Mouse (Mus musculus): ENCODE data around the gene Vwce. TPM values are rescaled to one million over a fixed set of nuclear protein-coding genes. Genes with fewer than 3 reads are reported as not detected.

Vwce gene
- 0.89 and 1.0 TPM in 2 replicates for polyA plus RNA-seq (2016; fragmentation: Nextera tagmentation; extraction: Ambion mirVana)

GRCm38 (mm10) chr19:10634106-10634871 is at the start of gene Vwce:
Gene Vwce (plus strand): TSS chr19:10634213.
- WGBS: 2% methylated on average over 32 of the region's 32 CpGs
- H3K4me3 ChIP-seq: peak within 1 kb of the TSS; percentile 52
- H3K36me3 ChIP-seq: peaks cover 28% of the 10 kb centered on the region
- H3K27ac ChIP-seq: peak within 1 kb of the TSS; percentile 72
- peak; percentile 74 for DNase-seq (ENCODE audit: low spot score)
- H3K9me3 ChIP-seq: no peaks in the 10 kb centered on the region
- peaks cover 12% of the 10 kb centered on the region for H3K27me3 ChIP-seq (ENCODE audit: insufficient read depth, poor library complexity, severe bottlenecking)
- H3K4me1 ChIP-seq (replicated peaks): peaks cover 18% of the 10 kb centered on the region

DNA sequence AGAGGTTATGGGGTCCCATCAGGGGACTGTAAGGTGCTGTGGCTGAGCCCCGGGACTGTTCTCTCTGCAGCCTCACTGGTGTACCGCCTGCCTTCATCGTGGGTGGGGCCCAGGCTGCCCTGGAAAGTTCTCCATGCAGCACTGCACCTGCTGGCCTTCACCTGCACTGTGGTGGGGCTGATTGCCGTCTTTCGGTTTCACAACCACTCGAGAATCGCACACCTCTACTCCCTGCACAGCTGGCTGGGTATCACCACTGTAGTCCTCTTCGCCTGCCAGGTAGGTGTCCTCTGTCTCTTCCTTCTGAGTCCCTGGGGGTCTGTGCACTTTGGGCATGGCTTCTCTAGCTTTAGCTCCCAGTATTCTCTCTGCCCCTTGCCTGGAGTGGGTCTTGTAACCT is 48.9 kb upstream of the Vwce start:
- Histone ChIP-seq H3K4me1 (replicated peaks) (peaks cover 10% of the 10 kb centered on the region), H3K27me3 (ENCODE audit: insufficient read depth, poor library complexity, severe bottlenecking) (no peaks in the 10 kb centered on the region), H3K9me3 (no peaks in the 10 kb centered on the region), H3K27ac (no peak overlapping the region), H3K4me3 (no peak overlapping the region), H3K36me3 (peaks cover 14% of the 10 kb centered on the region)
- WGBS: 87% methylated on average over 8 of the region's 8 CpGs
- DNase-seq (ENCODE audit: low spot score): no peak

GRCm38 (mm10) chr19:10587231-10587630 is 46.8 kb upstream of the Vwce start:
- no peaks in the 10 kb centered on the region for H3K27me3 ChIP-seq (ENCODE audit: insufficient read depth, poor library complexity, severe bottlenecking)
- WGBS: 89% methylated on average over 8 of the region's 8 CpGs
- no peak for DNase-seq (ENCODE audit: low spot score)
- H3K27ac ChIP-seq: no peak overlapping the region
- H3K4me3 ChIP-seq: no peak overlapping the region
- H3K9me3 ChIP-seq: no peaks in the 10 kb centered on the region
- H3K4me1 ChIP-seq (replicated peaks): peaks cover 10% of the 10 kb centered on the region
- peaks cover 19% of the 10 kb centered on the region for H3K36me3 ChIP-seq

GRCm38 (mm10) chr19:10589127-10589857 is 44.7 kb upstream of the Vwce start:
- Histone ChIP-seq H3K9me3 (no peaks in the 10 kb centered on the region), H3K36me3 (peaks cover 38% of the 10 kb centered on the region), H3K27ac (peak overlapping the region; percentile 67; the same call in 1 of the 2 replicates), H3K4me1 (replicated peaks) (peaks cover 10% of the 10 kb centered on the region), H3K27me3 (ENCODE audit: insufficient read depth, poor library complexity, severe bottlenecking) (no peaks in the 10 kb centered on the region), H3K4me3 (no peak overlapping the region)
- WGBS: 60% methylated on average over 5 of the region's 5 CpGs
- DNase-seq (ENCODE audit: low spot score): no peak

DNA sequence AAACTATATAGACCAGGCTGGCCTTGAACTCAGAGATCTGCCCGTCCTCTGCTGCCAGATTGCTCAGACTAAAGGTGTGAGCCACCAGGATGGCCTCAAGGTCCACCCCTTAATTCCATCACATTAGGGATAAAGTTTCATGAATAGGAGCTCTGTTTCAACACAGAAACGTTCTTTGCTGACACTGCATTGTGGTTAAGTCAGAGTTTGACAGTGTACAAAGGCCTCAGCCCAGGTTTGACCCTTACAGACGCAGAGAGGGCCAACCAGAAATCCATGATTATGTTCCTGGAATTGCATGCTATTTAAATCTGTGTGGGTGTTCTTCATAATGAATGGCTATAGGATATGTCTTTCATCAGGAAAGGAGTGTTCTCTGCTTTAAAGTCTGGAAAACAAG is 43.7 kb upstream of the Vwce start:
- H3K27ac ChIP-seq: no peak overlapping the region
- H3K27me3 ChIP-seq (ENCODE audit: insufficient read depth, poor library complexity, severe bottlenecking): no peaks in the 10 kb centered on the region
- WGBS: 79% methylated on average over 3 of the region's 3 CpGs
- no peak overlapping the region for H3K4me3 ChIP-seq
- H3K4me1 ChIP-seq (replicated peaks): peaks cover 10% of the 10 kb centered on the region
- no peak for DNase-seq (ENCODE audit: low spot score)
- H3K36me3 ChIP-seq: peaks cover 43% of the 10 kb centered on the region
- H3K9me3 ChIP-seq: no peaks in the 10 kb centered on the region

DNA sequence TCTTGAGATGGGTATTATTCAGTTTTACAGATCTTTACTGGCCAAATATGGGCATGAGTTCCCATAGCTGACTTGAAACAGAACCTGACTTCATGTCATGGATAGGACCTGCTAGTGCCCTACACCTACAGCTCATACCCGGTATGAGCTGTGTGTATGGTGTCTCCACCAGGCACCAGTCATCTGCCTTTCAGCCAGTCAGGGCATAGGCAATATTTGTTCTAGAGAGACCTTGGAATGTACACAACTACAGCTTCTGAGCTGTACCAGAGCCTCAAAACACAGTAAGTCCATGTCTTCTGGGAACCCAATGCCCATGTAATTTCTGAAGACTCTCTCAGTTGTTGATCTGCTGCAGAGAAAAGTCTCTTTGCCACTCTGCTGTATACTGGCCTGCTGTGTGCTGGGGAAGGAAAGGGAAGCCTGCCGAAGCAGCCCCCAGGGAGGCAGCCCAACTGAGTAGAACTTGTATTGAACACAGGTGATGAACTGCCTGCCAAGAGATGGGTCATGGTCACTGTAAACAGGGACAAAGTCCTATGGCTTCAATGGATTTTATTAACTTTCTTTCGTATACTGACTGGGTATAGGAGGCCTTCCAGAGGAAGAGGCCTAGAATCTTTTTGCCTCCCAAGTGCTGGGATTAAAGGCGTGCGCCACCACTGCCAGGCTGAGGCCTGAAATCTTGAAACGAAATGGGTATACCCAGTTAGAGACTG is 42.2 kb upstream of the Vwce start:
- Histone ChIP-seq H3K36me3 (peaks cover 57% of the 10 kb centered on the region), H3K27me3 (ENCODE audit: insufficient read depth, poor library complexity, severe bottlenecking) (no peaks in the 10 kb centered on the region), H3K9me3 (no peaks in the 10 kb centered on the region), H3K4me1 (replicated peaks) (peaks cover 10% of the 10 kb centered on the region), H3K4me3 (no peak overlapping the region), H3K27ac (no peak overlapping the region)
- DNase-seq (ENCODE audit: low spot score): no peak
- WGBS: 92% methylated on average over 6 of the region's 6 CpGs

DNA sequence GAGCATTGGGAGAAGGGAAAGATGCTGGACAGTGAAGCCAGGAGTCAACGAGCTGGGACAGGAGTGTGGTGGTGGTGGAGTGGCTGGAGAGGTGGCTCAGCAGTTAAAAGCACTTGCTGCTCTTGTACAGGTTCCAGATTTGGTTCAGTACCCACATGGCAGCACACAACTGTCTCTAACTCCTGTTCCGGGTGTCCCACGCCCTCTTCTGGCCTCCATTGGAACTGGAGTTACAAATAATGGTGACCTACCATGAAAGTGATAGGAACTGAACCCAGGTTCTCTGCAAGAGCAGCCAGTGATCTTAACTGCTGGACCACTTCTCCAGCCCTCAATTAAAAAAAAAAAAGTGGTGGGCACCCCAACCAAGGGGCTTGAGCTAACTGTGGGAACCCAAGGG is 35.8 kb upstream of the Vwce start:
- peaks cover 11% of the 10 kb centered on the region for H3K4me1 ChIP-seq (replicated peaks)
- H3K27me3 ChIP-seq (ENCODE audit: insufficient read depth, poor library complexity, severe bottlenecking): no peaks in the 10 kb centered on the region
- DNase-seq (ENCODE audit: low spot score): no peak
- no peak overlapping the region for H3K4me3 ChIP-seq
- no peak overlapping the region for H3K27ac ChIP-seq
- WGBS: 39% methylated on average over 3 of the region's 3 CpGs
- peaks cover 68% of the 10 kb centered on the region for H3K36me3 ChIP-seq
- no peaks in the 10 kb centered on the region for H3K9me3 ChIP-seq

GRCm38 (mm10) chr19:10599648-10600047 is 34.4 kb upstream of the Vwce start:
- Histone ChIP-seq H3K9me3 (no peaks in the 10 kb centered on the region), H3K36me3 (peaks cover 53% of the 10 kb centered on the region), H3K4me3 (no peak overlapping the region), H3K4me1 (replicated peaks) (peaks cover 26% of the 10 kb centered on the region), H3K27ac (no peak overlapping the region), H3K27me3 (ENCODE audit: insufficient read depth, poor library complexity, severe bottlenecking) (no peaks in the 10 kb centered on the region)
- WGBS: 94% methylated on average over 2 of the region's 2 CpGs
- DNase-seq (ENCODE audit: low spot score): no peak

DNA sequence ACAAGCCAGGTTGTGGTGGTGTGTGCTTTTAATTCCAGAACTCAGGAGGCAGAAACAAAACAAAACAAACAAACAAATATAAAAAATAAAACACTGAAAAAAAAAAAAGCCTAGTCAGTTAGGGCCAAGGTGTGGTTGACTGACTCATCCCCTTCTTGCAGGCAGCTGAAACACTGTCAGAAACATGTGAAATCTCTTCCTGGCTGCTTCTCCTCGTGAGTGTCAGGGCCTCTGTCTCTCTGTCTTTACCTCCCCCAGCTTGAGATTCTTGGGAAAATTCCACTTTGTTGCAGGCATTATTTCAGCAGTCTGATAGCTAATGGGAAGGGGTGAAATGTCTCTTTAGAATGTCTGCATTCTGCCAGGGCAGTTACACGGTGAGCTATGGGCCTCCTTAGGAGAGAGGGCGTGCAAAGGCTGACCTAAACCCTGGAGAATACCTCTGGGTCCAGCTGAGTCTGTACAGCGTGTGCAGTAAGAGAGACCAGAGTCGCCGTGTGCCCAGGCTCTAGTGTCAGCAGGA is 31.7 kb upstream of the Vwce start:
- no peak for DNase-seq (ENCODE audit: low spot score)
- H3K27me3 ChIP-seq (ENCODE audit: insufficient read depth, poor library complexity, severe bottlenecking): no peaks in the 10 kb centered on the region

DNA sequence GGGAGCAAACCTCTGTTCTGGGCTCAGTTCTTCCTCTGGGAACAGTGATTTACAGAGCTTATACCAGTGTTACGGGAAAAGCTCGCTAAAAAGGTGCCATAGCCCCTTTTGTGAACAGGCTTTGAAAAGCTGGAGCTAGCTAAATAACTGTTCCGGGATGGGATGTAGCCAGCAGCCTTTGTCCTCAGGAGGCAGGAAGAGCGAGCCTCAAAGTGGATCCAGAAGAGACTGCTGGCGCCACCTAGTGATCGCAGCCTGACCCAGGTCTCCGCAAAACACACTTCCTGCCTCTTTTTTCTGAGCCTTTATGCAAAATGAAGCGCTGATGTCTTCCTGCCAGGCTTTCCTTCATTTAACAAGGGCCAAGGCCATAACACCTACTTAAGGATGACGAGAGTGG is 31.2 kb upstream of the Vwce start:
- H3K4me3 ChIP-seq: peak overlapping the region; percentile 50
- peaks cover 37% of the 10 kb centered on the region for H3K36me3 ChIP-seq
- H3K4me1 ChIP-seq (replicated peaks): peaks cover 46% of the 10 kb centered on the region
- DNase-seq (ENCODE audit: low spot score): peak; percentile 91
- under 1% methylated on average over 9 of the region's 9 CpGs for WGBS
- H3K9me3 ChIP-seq: no peaks in the 10 kb centered on the region
- H3K27ac ChIP-seq: peak overlapping the region; percentile 96
- H3K27me3 ChIP-seq (ENCODE audit: insufficient read depth, poor library complexity, severe bottlenecking): no peaks in the 10 kb centered on the region

More for the DNA sequence above, 31.7 kb upstream of the Vwce start:
- H3K36me3 ChIP-seq: peaks cover 34% of the 10 kb centered on the region
- 9% methylated on average over 6 of the region's 6 CpGs for WGBS
- peaks cover 43% of the 10 kb centered on the region for H3K4me1 ChIP-seq (replicated peaks)
- H3K9me3 ChIP-seq: no peaks in the 10 kb centered on the region
- peak overlapping the region; percentile 50 for H3K4me3 ChIP-seq
- H3K27ac ChIP-seq: peak overlapping the region; percentile 96

DNA sequence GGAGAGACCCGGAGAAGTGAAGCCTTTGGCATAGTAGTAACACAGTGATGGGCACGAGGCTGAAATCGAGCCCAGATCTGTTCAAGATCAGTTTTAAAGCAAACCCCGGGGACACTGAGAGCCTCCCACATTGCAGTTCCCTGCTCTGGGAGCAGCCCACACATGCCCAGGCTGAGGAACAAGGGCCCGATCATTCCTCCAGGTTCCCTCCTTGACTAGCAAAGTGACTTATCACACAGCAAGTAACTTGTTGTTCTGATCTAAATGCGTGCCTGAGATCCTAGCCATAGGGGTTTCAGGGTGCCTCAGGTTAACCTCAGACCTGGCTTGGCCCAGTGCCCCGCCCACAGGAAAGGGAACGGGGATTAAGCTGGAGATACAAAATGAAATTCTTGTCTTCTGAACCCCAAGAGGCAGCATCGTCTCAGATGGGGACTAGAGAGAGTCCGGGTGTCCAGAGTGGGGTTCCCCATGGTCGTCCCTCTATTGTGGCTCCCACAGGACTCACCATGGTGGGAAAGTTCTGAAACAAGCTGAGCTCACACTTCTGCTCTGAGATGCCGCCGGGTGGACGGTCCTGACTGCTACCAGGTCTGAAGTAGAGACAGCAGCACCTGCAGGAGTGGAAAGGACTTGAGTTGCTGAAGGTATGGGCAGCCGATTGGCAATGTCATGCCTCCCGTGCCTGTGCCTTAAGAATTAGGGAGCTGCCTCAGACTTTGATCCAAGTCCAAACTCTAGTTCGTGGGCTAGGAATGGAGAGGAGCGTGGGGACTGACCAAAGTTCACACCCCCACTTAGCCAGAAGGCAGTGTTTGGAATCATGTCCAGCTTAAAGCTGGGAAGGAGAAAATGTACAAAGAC is 30.1 kb upstream of the Vwce start:
- peaks cover 46% of the 10 kb centered on the region for H3K4me1 ChIP-seq (replicated peaks)
- 86% methylated on average over 18 of the region's 18 CpGs for WGBS
- no peaks in the 10 kb centered on the region for H3K9me3 ChIP-seq
- peak overlapping the region; percentile 96 for H3K27ac ChIP-seq
- H3K36me3 ChIP-seq: peaks cover 38% of the 10 kb centered on the region
- DNase-seq (ENCODE audit: low spot score): no peak
- H3K4me3 ChIP-seq: peak overlapping the region; percentile 97; the same call in 1 of the 2 replicates
- H3K27me3 ChIP-seq (ENCODE audit: insufficient read depth, poor library complexity, severe bottlenecking): no peaks in the 10 kb centered on the region

GRCm38 (mm10) chr19:10604534-10604933 is 29.5 kb upstream of the Vwce start:
- peak overlapping the region; percentile 97 for H3K4me3 ChIP-seq
- DNase-seq (ENCODE audit: low spot score): no peak
- peaks cover 46% of the 10 kb centered on the region for H3K4me1 ChIP-seq (replicated peaks)
- 63% methylated on average over 3 of the region's 3 CpGs for WGBS
- H3K27me3 ChIP-seq (ENCODE audit: insufficient read depth, poor library complexity, severe bottlenecking): no peaks in the 10 kb centered on the region
- H3K9me3 ChIP-seq: no peaks in the 10 kb centered on the region
- H3K27ac ChIP-seq: peak overlapping the region; percentile 96
- H3K36me3 ChIP-seq: peaks cover 39% of the 10 kb centered on the region
